Mouse (Mus musculus) G1E (cell line): ENCODE measurements around the gene Dock7.

Source experiments
- CTCF ChIP-seq: IDR thresholded peaks from 2 replicates; pipeline ENCODE4 v1.5.1; 2012; ENCODE audit warnings: low read depth, low read length, inconsistent platforms, mixed read lengths
- GATA1 ChIP-seq: IDR thresholded peaks from 2 replicates; pipeline ENCODE4 v1.6.1; 2012; ENCODE audit warnings: borderline replicate concordance, low read length, inconsistent platforms, mixed read lengths
- GATA2 ChIP-seq: IDR thresholded peaks from 2 replicates; pipeline ENCODE4 v1.6.1; 2012; ENCODE audit warnings: low read depth, low read length, inconsistent platforms, borderline replicate concordance
- TAL1 ChIP-seq: conservative IDR thresholded peaks from 2 replicates; pipeline ENCODE4 v1.6.1; 2012; ENCODE audit warnings: low read depth, low read length, inconsistent platforms, mixed read lengths

- TF ChIP-seq CTCF (no peak), TAL1 (no peak), GATA1 (no peak), GATA2 (no peak)
Measured at GRCm38 (mm10) chr4:99121123-99121755, 524 bp upstream of the Dock7 start.
